Mouse (Mus musculus): ENCODE results near the gene Lix1. TPM values are rescaled to one million over a fixed set of nuclear protein-coding genes. Genes with fewer than 3 reads are reported as not detected.

The Lix1 gene
- polyA plus RNA-seq, 1 experiment from 2014 or later: 1.2 TPM

DNA sequence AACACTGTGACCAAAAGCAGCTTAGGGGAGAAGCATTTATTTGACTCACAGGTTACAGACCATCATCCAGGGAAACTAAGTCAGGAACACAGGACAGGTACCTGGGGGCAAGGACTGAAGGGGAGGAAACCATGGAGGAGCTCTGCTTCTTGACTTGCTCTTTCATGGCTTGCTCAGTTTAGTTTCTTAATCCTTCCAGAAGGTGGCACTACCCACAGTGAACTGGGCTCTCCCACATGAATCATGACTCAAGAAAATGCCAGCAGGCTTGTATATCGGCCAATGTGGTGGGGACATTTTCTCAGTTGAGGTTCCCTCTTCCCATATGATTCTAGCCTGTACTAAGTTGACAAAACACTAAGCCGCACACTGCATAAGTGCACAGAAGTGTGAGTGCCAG lies 16.4 kb upstream of the Lix1 start:
- H3K36me3 ChIP-seq (ENCODE audit: insufficient read depth, low read length): peaks cover 7% of the 10 kb centered on the region; the same call in 1 of the 2 replicates
- peak; percentile 8 for DNase-seq (ENCODE audit: low spot score)
- H3K4me1 ChIP-seq (ENCODE audit: insufficient read depth, low read depth, low read length): no peaks in the 10 kb centered on the region
- ATAC-seq: no peak
- H3K27me3 ChIP-seq (replicated peaks; ENCODE audit: insufficient read depth, low read length): no peaks in the 10 kb centered on the region
- H3K4me3 ChIP-seq (ENCODE audit: low read depth, low read length): no peak overlapping the region
- TF ChIP-seq CTCF (IDR thresholded peaks at IDR 0.05) (no peak), EP300 (IDR thresholded peaks at IDR 0.05) (no peak)
- H3K9ac ChIP-seq (replicated peaks; ENCODE audit: low read depth): no peak overlapping the region
- 87% methylated on average over 2 of the region's 2 CpGs for WGBS
- no peaks in the 10 kb centered on the region for H3K9me3 ChIP-seq (ENCODE audit: low read length)
- H3K4me2 ChIP-seq (replicated peaks; ENCODE audit: low read depth, low read length): no peak overlapping the region
- H3K27ac ChIP-seq (ENCODE audit: low read length): no peak overlapping the region

GRCm38 (mm10) chr17:17391823-17392222 lies 10.6 kb upstream of the Lix1 start:
- no peak overlapping the region for H3K4me2 ChIP-seq (replicated peaks; ENCODE audit: low read depth, low read length)
- no peak for DNase-seq (ENCODE audit: low spot score)
- no peak overlapping the region for H3K9ac ChIP-seq (replicated peaks; ENCODE audit: low read depth)
- no peak for ATAC-seq
- whole genome bisulfite sequencing: 91% methylated on average over 4 of the region's 4 CpGs
- H3K27me3 ChIP-seq (replicated peaks; ENCODE audit: insufficient read depth, low read length): no peaks in the 10 kb centered on the region
- peaks cover 13% of the 10 kb centered on the region; the same call in 1 of the 2 replicates for H3K36me3 ChIP-seq (ENCODE audit: insufficient read depth, low read length)
- no peak for TF ChIP-seq CTCF (IDR thresholded peaks at IDR 0.05)
- TF ChIP-seq EP300 (IDR thresholded peaks at IDR 0.05): no peak
- no peaks in the 10 kb centered on the region for H3K9me3 ChIP-seq (ENCODE audit: low read length)
- H3K4me3 ChIP-seq (ENCODE audit: low read depth, low read length): no peak overlapping the region
- no peaks in the 10 kb centered on the region for H3K4me1 ChIP-seq (ENCODE audit: insufficient read depth, low read depth, low read length)
- H3K27ac ChIP-seq (ENCODE audit: low read length): no peak overlapping the region

DNA sequence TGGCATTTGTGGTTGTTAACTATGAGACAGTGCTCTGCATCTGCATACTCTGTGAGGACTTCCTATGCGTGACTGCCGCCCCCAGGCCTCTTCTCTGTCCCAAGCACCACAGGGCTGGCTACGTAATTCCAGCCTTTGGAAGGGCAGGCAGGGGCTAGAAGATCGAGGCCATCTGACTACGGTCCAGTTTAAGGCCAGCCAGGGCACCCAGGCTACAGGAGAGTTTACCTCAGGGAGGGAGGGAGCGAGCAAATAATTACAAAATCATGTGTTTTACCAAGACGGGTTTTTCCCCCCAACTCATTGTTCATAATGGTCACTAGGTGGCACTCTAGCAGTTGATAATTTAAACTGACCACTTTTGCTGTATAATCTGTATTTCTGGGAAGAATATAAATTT lies 9.6 kb upstream of the Lix1 start:
- no peak overlapping the region for H3K4me3 ChIP-seq (ENCODE audit: low read depth, low read length)
- no peaks in the 10 kb centered on the region for H3K9me3 ChIP-seq (ENCODE audit: low read length)
- H3K36me3 ChIP-seq (ENCODE audit: insufficient read depth, low read length): peaks cover 7% of the 10 kb centered on the region; the same call in 1 of the 2 replicates
- WGBS: 61% methylated on average over 7 of the region's 7 CpGs
- H3K27ac ChIP-seq (ENCODE audit: low read length): no peak overlapping the region
- no peak overlapping the region for H3K4me2 ChIP-seq (replicated peaks; ENCODE audit: low read depth, low read length)
- no peak overlapping the region for H3K9ac ChIP-seq (replicated peaks; ENCODE audit: low read depth)
- ATAC-seq: no peak
- peak; percentile 70 for DNase-seq (ENCODE audit: low spot score)
- TF ChIP-seq EP300 (IDR thresholded peaks at IDR 0.05): no peak
- peak; percentile 56 for TF ChIP-seq CTCF (IDR thresholded peaks at IDR 0.05)
- no peaks in the 10 kb centered on the region for H3K27me3 ChIP-seq (replicated peaks; ENCODE audit: insufficient read depth, low read length)
- no peaks in the 10 kb centered on the region for H3K4me1 ChIP-seq (ENCODE audit: insufficient read depth, low read depth, low read length)

GRCm38 (mm10) chr17:17393300-17393699 lies 9.2 kb upstream of the Lix1 start:
- peaks cover 7% of the 10 kb centered on the region; the same call in 1 of the 2 replicates for H3K36me3 ChIP-seq (ENCODE audit: insufficient read depth, low read length)
- H3K27ac ChIP-seq (ENCODE audit: low read length): no peak overlapping the region
- no peak for DNase-seq (ENCODE audit: low spot score)
- H3K4me3 ChIP-seq (ENCODE audit: low read depth, low read length): no peak overlapping the region
- TF ChIP-seq CTCF (IDR thresholded peaks at IDR 0.05): no peak
- no peak for TF ChIP-seq EP300 (IDR thresholded peaks at IDR 0.05)
- no peak overlapping the region for H3K4me2 ChIP-seq (replicated peaks; ENCODE audit: low read depth, low read length)
- no peaks in the 10 kb centered on the region for H3K4me1 ChIP-seq (ENCODE audit: insufficient read depth, low read depth, low read length)
- no peaks in the 10 kb centered on the region for H3K9me3 ChIP-seq (ENCODE audit: low read length)
- H3K27me3 ChIP-seq (replicated peaks; ENCODE audit: insufficient read depth, low read length): no peaks in the 10 kb centered on the region
- WGBS: 88% methylated on average over 6 of the region's 6 CpGs
- no peak overlapping the region for H3K9ac ChIP-seq (replicated peaks; ENCODE audit: low read depth)
- no peak for ATAC-seq

DNA sequence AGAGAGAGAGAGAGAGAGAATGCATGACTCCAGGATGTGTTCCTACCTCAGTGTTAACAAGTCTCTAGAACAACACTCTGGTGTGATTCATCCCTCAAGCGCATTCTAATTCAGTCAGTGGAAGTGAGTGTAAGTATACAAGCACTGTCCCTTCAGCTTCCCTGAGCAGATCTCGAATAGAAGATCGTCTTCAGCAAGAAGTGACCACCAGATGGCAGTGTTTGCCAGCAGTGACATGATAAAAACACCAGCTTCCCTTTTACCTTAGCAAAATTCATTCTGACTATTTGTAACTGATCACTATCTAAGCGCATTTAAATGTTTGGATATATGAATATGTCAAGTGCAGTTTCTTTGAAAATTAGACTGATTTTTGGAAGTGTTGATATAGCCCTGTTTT lies 8.1 kb upstream of the Lix1 start:
- no peaks in the 10 kb centered on the region for H3K4me1 ChIP-seq (ENCODE audit: insufficient read depth, low read depth, low read length)
- TF ChIP-seq EP300 (IDR thresholded peaks at IDR 0.05) (no peak), CTCF (IDR thresholded peaks at IDR 0.05) (peak; percentile 89)
- no peaks in the 10 kb centered on the region for H3K27me3 ChIP-seq (replicated peaks; ENCODE audit: insufficient read depth, low read length)
- H3K4me3 ChIP-seq (ENCODE audit: low read depth, low read length): no peak overlapping the region
- WGBS: 28% methylated on average over 4 of the region's 4 CpGs
- peaks cover 7% of the 10 kb centered on the region; the same call in 1 of the 2 replicates for H3K36me3 ChIP-seq (ENCODE audit: insufficient read depth, low read length)
- H3K9me3 ChIP-seq (ENCODE audit: low read length): no peaks in the 10 kb centered on the region
- no peak overlapping the region for H3K9ac ChIP-seq (replicated peaks; ENCODE audit: low read depth)
- no peak overlapping the region for H3K27ac ChIP-seq (ENCODE audit: low read length)
- H3K4me2 ChIP-seq (replicated peaks; ENCODE audit: low read depth, low read length): no peak overlapping the region
- DNase-seq (ENCODE audit: low spot score): peak; percentile 78
- no peak for ATAC-seq

- H3K4me2 ChIP-seq (replicated peaks; ENCODE audit: low read depth, low read length): no peak overlapping the region
- TF ChIP-seq EP300 (IDR thresholded peaks at IDR 0.05): no peak
- no peak for TF ChIP-seq CTCF (IDR thresholded peaks at IDR 0.05)
- H3K36me3 ChIP-seq (ENCODE audit: insufficient read depth, low read length): peaks cover 3% of the 10 kb centered on the region; the same call in 1 of the 2 replicates
- ATAC-seq: no peak
- DNase-seq (ENCODE audit: low spot score): no peak
- 54% methylated on average over 1 of the region's 1 CpGs for WGBS
- no peak overlapping the region for H3K9ac ChIP-seq (replicated peaks; ENCODE audit: low read depth)
- H3K4me1 ChIP-seq (ENCODE audit: insufficient read depth, low read depth, low read length): no peaks in the 10 kb centered on the region
- no peak overlapping the region for H3K27ac ChIP-seq (ENCODE audit: low read length)
- no peak overlapping the region for H3K4me3 ChIP-seq (ENCODE audit: low read depth, low read length)
- no peaks in the 10 kb centered on the region for H3K27me3 ChIP-seq (replicated peaks; ENCODE audit: insufficient read depth, low read length)
- H3K9me3 ChIP-seq (ENCODE audit: low read length): no peaks in the 10 kb centered on the region
Measured at GRCm38 (mm10) chr17:17396869-17397268, 5.6 kb upstream of the Lix1 start.

DNA sequence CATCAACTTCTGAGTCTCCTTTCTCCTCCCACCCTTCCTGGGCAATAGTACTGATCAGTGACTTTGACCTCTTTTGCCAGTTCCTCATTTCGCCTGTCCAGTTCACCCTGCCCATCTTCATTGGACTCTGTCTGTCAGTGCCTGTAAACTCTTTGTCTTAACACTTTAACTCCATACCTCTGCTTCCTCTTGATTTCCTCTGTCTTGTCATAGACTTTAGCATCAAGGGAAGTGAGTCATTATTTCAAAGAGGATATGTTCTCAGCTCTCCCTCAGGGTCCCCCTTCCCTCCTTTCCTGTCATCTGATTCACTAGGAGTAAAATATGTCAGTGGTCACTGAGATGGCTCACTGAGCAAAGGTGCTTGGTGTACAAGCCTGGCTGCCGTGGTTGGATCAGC lies 3.8 kb upstream of the Lix1 start:
- Histone ChIP-seq H3K9me3 (ENCODE audit: low read length) (no peaks in the 10 kb centered on the region), H3K4me1 (ENCODE audit: insufficient read depth, low read depth, low read length) (no peaks in the 10 kb centered on the region), H3K4me2 (replicated peaks; ENCODE audit: low read depth, low read length) (no peak overlapping the region), H3K27me3 (replicated peaks; ENCODE audit: insufficient read depth, low read length) (no peaks in the 10 kb centered on the region), H3K4me3 (ENCODE audit: low read depth, low read length) (no peak overlapping the region), H3K9ac (replicated peaks; ENCODE audit: low read depth) (no peak overlapping the region), H3K36me3 (ENCODE audit: insufficient read depth, low read length) (no peaks in the 10 kb centered on the region), H3K27ac (ENCODE audit: low read length) (no peak overlapping the region)
- DNase-seq (ENCODE audit: low spot score) (no peak), ATAC-seq (no peak)
- WGBS: 52% methylated on average over 2 of the region's 2 CpGs
- TF ChIP-seq EP300 (IDR thresholded peaks at IDR 0.05) (no peak), CTCF (IDR thresholded peaks at IDR 0.05) (no peak)

Measured in lung, postnatal 0 days (tissue).